Mouse (Mus musculus) thymus, adult 2 months (tissue): ENCODE results near the gene Gadd45g. TPM values are rescaled to one million over a fixed set of nuclear protein-coding genes. Genes with fewer than 3 reads are reported as not detected.
"Not testable (repeated sequence)": the region's sequence is repeated elsewhere in the genome, so short reads cannot be mapped to it uniquely, and the experiment has no call there.

Experiments
- DNase-seq: peaks from one replicate; pipeline ENCODE4 v3.0.0; 2021
- H3K27ac ChIP-seq: fragments of 200-500 bp; 2 replicates; pipeline ENCODE4 v1.5.1; 2012; ENCODE audit warnings: low read length, control low read depth; ENCODE audit not compliant: control insufficient read depth, insufficient read depth
- H3K27me3 ChIP-seq: fragments of 200-500 bp; 2 replicates; pipeline ENCODE4 v1.6.1; 2012; ENCODE audit warnings: mild to moderate bottlenecking, low read length, moderate library complexity, mixed read lengths; ENCODE audit not compliant: control insufficient read depth, insufficient read depth
- H3K36me3 ChIP-seq: fragments of 200-500 bp; 2 replicates; pipeline ENCODE4 v1.6.1; 2012; ENCODE audit warnings: mild to moderate bottlenecking, low read length, moderate library complexity; ENCODE audit not compliant: control insufficient read depth, insufficient read depth
- H3K4me1 ChIP-seq: fragments of 200-500 bp; replicated peaks from 2 replicates; pipeline ENCODE4 v1.6.1; 2012; ENCODE audit warnings: low read length; ENCODE audit not compliant: control insufficient read depth, insufficient read depth
- H3K4me3 ChIP-seq: fragments of 200-500 bp; 2 replicates; pipeline ENCODE4 v1.5.1; 2012; ENCODE audit warnings: mild to moderate bottlenecking, low read length, control low read depth, moderate library complexity; ENCODE audit not compliant: control insufficient read depth, insufficient read depth
- CTCF ChIP-seq: fragments of 200-500 bp; IDR thresholded peaks from 2 replicates; pipeline ENCODE4 v1.5.1; 2012; ENCODE audit warnings: mild to moderate bottlenecking, control low read depth, low read length, moderate library complexity, borderline replicate concordance; ENCODE audit not compliant: control insufficient read depth, poor library complexity, insufficient read depth; ENCODE audit errors: extremely low read depth
- POLR2A ChIP-seq: fragments of 200-500 bp; IDR thresholded peaks from 2 replicates; pipeline ENCODE4 v1.6.1; 2012; ENCODE audit warnings: mild to moderate bottlenecking, low read length, control low read depth, moderate library complexity; ENCODE audit not compliant: control insufficient read depth, poor library complexity, insufficient read depth; ENCODE audit errors: extremely low read depth
- WGBS: fragments of 180-500 bp; shearing (Covaris S2); methylation state at CpG from one replicate; pipeline ENCODE4 v1.1.7; 2018; 5-methylcytosine and 5-hydroxymethylcytosine counted together
- polyA plus RNA-seq: library from polyadenylated mRNA; depleted of rRNA; stranded (reverse); fragments of >200 nt; gene quantifications from 2 replicates; pipeline ENCODE4 v1.2.3, GENCODE M21; 2012

The Gadd45g gene
- polyA plus RNA-seq, 1 experiment: 16.2 TPM

GRCm38 (mm10) chr13:51818944-51819326, 27.5 kb upstream of the Gadd45g start:
- 97% methylated on average over 3 of the region's 3 CpGs for WGBS
- H3K4me3 ChIP-seq: no peak overlapping the region
- TF ChIP-seq POLR2A (no peak), CTCF (no peak)
- H3K36me3 ChIP-seq: no peaks in the 10 kb centered on the region
- H3K27me3 ChIP-seq: no peaks in the 10 kb centered on the region
- DNase-seq: no peak
- H3K27ac ChIP-seq: no peak overlapping the region
- peaks cover 12% of the 10 kb centered on the region for H3K4me1 ChIP-seq

DNA sequence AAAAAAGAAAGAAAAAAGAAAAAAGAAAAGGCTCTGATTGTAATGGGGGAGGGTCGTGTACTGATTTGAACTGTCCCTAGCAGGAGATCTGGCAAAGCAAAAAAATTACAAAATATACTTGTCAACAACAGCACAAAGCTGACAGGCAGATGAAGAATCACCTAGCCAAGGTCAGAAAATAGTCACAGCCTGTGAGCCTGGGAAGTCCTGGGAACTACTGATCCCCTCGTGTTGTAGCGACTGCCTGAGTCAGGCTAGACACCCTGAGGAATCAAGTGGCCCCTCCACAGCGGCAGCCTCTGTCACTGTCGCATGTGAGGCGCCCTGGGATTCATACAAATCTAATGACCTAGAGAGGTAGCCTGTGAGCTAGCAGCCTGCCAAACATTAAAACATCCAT, 27.1 kb upstream of the Gadd45g start:
- TF ChIP-seq POLR2A (no peak), CTCF (no peak)
- no peak overlapping the region for H3K4me3 ChIP-seq

DNA sequence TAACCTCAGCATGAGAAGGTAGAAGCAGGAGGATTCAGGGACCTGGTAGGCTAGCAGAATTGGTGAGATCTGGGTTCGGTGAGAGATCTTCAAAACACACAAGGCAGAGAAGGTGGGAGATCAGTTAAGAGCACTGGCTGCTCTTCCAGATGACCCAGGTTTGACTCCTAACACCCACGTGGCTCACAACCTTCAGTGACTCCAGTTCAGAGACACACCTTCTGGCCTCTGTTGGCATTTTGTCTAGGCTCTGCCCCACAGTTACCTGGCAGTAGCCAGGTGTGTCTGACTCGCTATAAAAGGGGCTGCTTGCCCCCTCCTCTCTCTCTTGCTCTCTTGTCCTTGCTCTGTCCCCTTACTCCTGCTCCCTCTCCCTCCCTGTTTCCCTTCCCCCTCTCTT, 24.5 kb upstream of the Gadd45g start:
- H3K4me1 ChIP-seq: peaks cover 11% of the 10 kb centered on the region
- H3K27me3 ChIP-seq: no peaks in the 10 kb centered on the region
- no peaks in the 10 kb centered on the region for H3K36me3 ChIP-seq
- TF ChIP-seq POLR2A (no peak), CTCF (no peak)
- 77% methylated on average over 3 of the region's 3 CpGs for WGBS
- no peak for DNase-seq
- no peak overlapping the region for H3K27ac ChIP-seq
- no peak overlapping the region for H3K4me3 ChIP-seq

More for the DNA sequence above, 27.1 kb upstream of the Gadd45g start:
- H3K27ac ChIP-seq: no peak overlapping the region
- 91% methylated on average over 6 of the region's 6 CpGs for WGBS
- H3K27me3 ChIP-seq: no peaks in the 10 kb centered on the region
- no peak for DNase-seq
- H3K36me3 ChIP-seq: no peaks in the 10 kb centered on the region
- peaks cover 9% of the 10 kb centered on the region for H3K4me1 ChIP-seq

GRCm38 (mm10) chr13:51823822-51824495, 22.5 kb upstream of the Gadd45g start:
- Histone ChIP-seq H3K4me3 (no peak overlapping the region), H3K36me3 (no peaks in the 10 kb centered on the region), H3K4me1 (peaks cover 11% of the 10 kb centered on the region), H3K27me3 (no peaks in the 10 kb centered on the region), H3K27ac (no peak overlapping the region)
- TF ChIP-seq POLR2A: no peak
- TF ChIP-seq CTCF: no peak
- no peak for DNase-seq
- WGBS: 62% methylated on average over 8 of the region's 8 CpGs

- H3K4me3 ChIP-seq: no peak overlapping the region
- no peak for TF ChIP-seq CTCF
- TF ChIP-seq POLR2A: no peak
- no peaks in the 10 kb centered on the region; the same call in 1 of the 2 replicates for H3K4me1 ChIP-seq
- no peaks in the 10 kb centered on the region for H3K27me3 ChIP-seq
- no peak overlapping the region for H3K27ac ChIP-seq
- no peaks in the 10 kb centered on the region for H3K36me3 ChIP-seq
- DNase-seq: peak; percentile 43
- WGBS: 41% methylated on average over 10 of the region's 10 CpGs
Observed at GRCm38 (mm10) chr13:51830744-51831450, 15.6 kb upstream of the Gadd45g start.

DNA sequence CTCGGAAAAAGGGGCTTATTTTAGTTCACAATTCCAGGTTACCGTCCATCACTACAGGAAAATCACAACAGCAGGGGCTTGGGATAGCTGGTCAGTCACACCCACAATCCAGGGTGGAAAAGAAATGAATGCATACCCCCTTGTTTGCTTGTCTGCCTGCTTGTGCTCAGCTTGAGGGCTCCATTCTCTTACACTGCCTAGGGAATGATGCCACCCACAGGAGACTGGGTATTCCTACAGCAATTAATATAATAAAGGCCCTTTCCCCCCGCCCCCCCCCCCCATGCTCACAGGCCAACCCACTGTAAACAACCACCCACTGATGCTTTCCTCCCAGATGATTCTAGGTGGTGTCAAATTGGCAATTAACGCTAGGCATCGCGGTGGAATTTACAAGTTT, 14.0 kb upstream of the Gadd45g start:
- whole genome bisulfite sequencing: 93% methylated on average over 6 of the region's 6 CpGs
- H3K4me1 ChIP-seq: peaks cover 5% of the 10 kb centered on the region; the same call in 1 of the 2 replicates
- no peaks in the 10 kb centered on the region for H3K36me3 ChIP-seq
- no peak for TF ChIP-seq CTCF
- no peak for TF ChIP-seq POLR2A
- no peak overlapping the region for H3K27ac ChIP-seq
- no peak overlapping the region for H3K4me3 ChIP-seq
- H3K27me3 ChIP-seq: no peaks in the 10 kb centered on the region
- no peak for DNase-seq

DNA sequence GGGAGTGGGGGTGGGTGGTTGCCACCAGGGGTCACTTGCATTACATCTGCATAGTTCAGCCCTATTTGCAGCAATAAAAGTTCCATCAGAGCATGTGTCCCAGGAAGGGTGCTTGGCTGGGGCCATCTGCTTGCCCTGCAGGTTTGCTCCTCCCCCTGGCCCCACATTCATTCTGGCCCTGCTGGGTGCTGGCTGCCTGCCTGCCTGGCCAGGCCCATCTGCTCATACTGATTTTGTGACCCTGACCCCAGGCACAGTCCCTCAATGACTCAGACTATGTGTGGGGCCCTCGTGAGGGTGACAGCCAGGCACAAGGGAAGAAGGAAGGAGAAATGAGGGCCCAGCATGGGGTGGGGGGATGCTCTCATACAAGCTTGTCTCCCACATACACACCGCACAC, 12.9 kb upstream of the Gadd45g start:
- WGBS: 68% methylated on average over 2 of the region's 2 CpGs
- peaks cover 5% of the 10 kb centered on the region; the same call in 1 of the 2 replicates for H3K4me1 ChIP-seq
- DNase-seq: no peak
- H3K4me3 ChIP-seq: no peak overlapping the region
- no peaks in the 10 kb centered on the region for H3K36me3 ChIP-seq
- no peak for TF ChIP-seq CTCF
- no peak for TF ChIP-seq POLR2A
- H3K27me3 ChIP-seq: no peaks in the 10 kb centered on the region
- H3K27ac ChIP-seq: no peak overlapping the region

DNA sequence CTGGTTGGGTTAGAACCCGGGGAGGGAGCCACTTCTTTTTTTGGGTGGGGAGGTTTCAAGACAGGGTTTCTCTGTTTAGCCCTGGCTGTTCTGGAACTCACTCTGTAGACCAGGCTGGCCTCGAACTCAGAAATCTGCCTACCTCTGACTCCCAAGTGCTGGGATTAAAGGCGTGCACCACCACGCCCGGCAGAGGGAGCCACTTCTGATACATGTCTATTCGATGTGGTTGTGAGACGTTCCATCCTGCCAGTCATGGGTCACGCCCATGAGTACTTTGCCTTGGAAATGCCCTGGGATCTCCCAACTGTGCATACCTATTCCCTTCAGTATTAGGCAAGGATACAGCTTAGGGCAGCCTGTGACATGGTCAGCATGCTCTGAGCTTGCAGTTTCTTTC, 12.5 kb upstream of the Gadd45g start:
- H3K27me3 ChIP-seq, H3K4me1 ChIP-seq, H3K4me3 ChIP-seq, H3K36me3 ChIP-seq, H3K27ac ChIP-seq: not testable (repeated sequence)
- WGBS: 68% methylated on average over 8 of the region's 8 CpGs
- peak; percentile 37 for DNase-seq
